Mouse (Mus musculus) urinary bladder, adult 2 months (tissue): Measurements from ENCODE around the gene Slc2a4. TPM values are rescaled to one million over a fixed set of nuclear protein-coding genes. Genes with fewer than 3 reads are reported as not detected.
"Not testable (repeated sequence)": the region's sequence is repeated elsewhere in the genome, so short reads cannot be mapped to it uniquely, and the experiment has no call there.

Source experiments
- DNase-seq: peaks from one replicate; pipeline ENCODE4 v3.0.0; 2022; ENCODE audit warnings: low spot score
- polyA plus RNA-seq: library from polyadenylated mRNA; depleted of rRNA; stranded (reverse); fragments of >200 nt; gene quantifications from 2 replicates; pipeline ENCODE4 v1.2.3, GENCODE M21; 2012

Slc2a4 gene
- polyA plus RNA-seq, 1 experiment, result 146 TPM

- no peak for DNase-seq
These were observed 22.8 kb upstream of the Slc2a4 start for GRCm38 (mm10) chr11:69970775-69971174.

GRCm38 (mm10) chr11:69970222-69970621 lies 22.2 kb upstream of the Slc2a4 start:
- DNase-seq, result no peak

GRCm38 (mm10) chr11:69968793-69969192 lies 20.8 kb upstream of the Slc2a4 start:
- DNase-seq, result no peak

- DNase-seq, result no peak
These were observed 19.0 kb upstream of the Slc2a4 start for GRCm38 (mm10) chr11:69966860-69967517.

- DNase-seq, result no peak
These were observed 18.2 kb upstream of the Slc2a4 start for GRCm38 (mm10) chr11:69966006-69966859.

GRCm38 (mm10) chr11:69965271-69966005 lies 17.4 kb upstream of the Slc2a4 start:
- peak; percentile 65 for DNase-seq

- DNase-seq, result no peak
These were observed 16.8 kb upstream of the Slc2a4 start, which contains the start of gene Cldn7 for GRCm38 (mm10) chr11:69964650-69965270. Gene Cldn7 (plus strand): TSS chr11:69964779.

- no peak for DNase-seq
These were observed 13.9 kb upstream of the Slc2a4 start for GRCm38 (mm10) chr11:69961841-69962240.

- DNase-seq, result no peak
These were observed 12.6 kb upstream of the Slc2a4 start for GRCm38 (mm10) chr11:69960616-69961015.

- DNase-seq, result no peak
These were observed 8.2 kb upstream of the Slc2a4 start for GRCm38 (mm10) chr11:69956218-69956617.

GRCm38 (mm10) chr11:69955618-69956017 lies 7.6 kb upstream of the Slc2a4 start:
- not testable (repeated sequence) for DNase-seq

GRCm38 (mm10) chr11:69953267-69953915 lies 5.4 kb upstream of the Slc2a4 start:
- no peak for DNase-seq

- DNase-seq, result no peak
These were observed 4.3 kb upstream of the Slc2a4 start for GRCm38 (mm10) chr11:69952274-69952673.

- no peak for DNase-seq
These were observed 2.9 kb upstream of the Slc2a4 start for GRCm38 (mm10) chr11:69950807-69951459.

GRCm38 (mm10) chr11:69948763-69949150 lies 769 bp upstream of the Slc2a4 start:
- peak; percentile 73 for DNase-seq

- no peak for DNase-seq
These were observed 487 bp downstream of the Slc2a4 start for GRCm38 (mm10) chr11:69947337-69948065.

GRCm38 (mm10) chr11:69945997-69946891 lies 1.7 kb downstream of the Slc2a4 start:
- no peak for DNase-seq

GRCm38 (mm10) chr11:69945216-69945615 lies 2.8 kb downstream of the Slc2a4 start:
- DNase-seq, result no peak

GRCm38 (mm10) chr11:69940962-69941361 lies 7.0 kb downstream of the Slc2a4 start:
- DNase-seq, result no peak
